Comparison of ENCODE assay signal across 8 mouse cellular contexts in the genomic region with DNA sequence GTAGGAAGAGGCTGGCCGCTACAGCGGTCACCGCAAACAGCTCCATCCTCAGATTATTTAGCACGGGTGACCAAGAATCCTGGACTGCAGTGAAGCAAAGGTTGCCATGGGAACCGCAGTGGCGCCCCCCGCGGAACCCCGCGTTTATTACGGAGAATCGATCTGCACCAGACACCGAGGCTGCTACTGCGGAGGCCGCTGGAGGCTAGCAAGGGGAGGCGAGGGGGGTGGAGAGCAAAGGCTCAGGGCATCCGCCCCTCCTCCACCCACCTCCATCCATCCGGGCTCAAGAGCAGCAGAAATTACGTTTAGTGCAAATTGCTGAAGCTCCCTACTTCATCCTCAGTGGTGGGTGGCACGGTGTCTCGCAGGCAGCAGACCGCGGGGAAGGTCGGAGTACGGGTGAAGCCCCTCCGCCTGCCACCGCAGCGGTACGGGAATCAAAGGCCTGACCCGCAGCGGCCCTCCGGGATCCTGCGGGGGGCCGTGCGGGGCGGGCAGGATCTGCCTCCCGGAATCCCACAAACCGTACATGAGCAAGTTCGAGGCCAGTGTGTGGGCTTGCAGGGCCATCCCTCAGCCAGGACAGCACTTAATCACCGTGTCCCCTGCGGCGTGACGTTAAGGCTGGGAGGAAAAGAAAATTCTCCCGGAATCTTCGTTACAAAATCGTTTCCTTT.
A peak's percentile ranks its signal among the peaks of the same experiment; 100 is the strongest.
DNase-seq lines count a peak whose midpoint lies in the region; ATAC-seq and TF ChIP-seq lines count a peak whose summit lies in the region.

No protein-coding gene starts in this region.

- peak overlapping the region; percentile 19 for H3K4me3 ChIP-seq in lung, adult 2 months (replicated peaks; ENCODE audit: extremely low read depth, low read depth, low read length)
- peak overlapping the region; percentile 53 for H3K4me3 ChIP-seq in kidney, embryonic 16.5 days (ENCODE audit: low read length)
- H3K4me3 ChIP-seq in limb, embryonic 14.5 days (replicated peaks; ENCODE audit: low read length), result peak overlapping the region; percentile 39
- H3K4me3 ChIP-seq in midbrain, embryonic 16.5 days (ENCODE audit: low read depth, low read length), result peak overlapping the region; percentile 45

- no peak for TF ChIP-seq CTCF in lung, adult 2 months (IDR thresholded peaks at IDR 0.05; ENCODE audit: insufficient read depth, low read length)

- DNase-seq in lung, adult 2 months, result peak; percentile 22
- no peak for DNase-seq in lung, postnatal 25 days (ENCODE audit: low spot score)
- DNase-seq in cerebellum, postnatal 25 days, result peak; percentile 72 to 75
- peak; percentile 77 to 85 for DNase-seq in frontal cortex, postnatal 36 days (ENCODE audit: low spot score in 2 of 2)
- peak; percentile 47 for DNase-seq in limb, embryonic 14.5 days (ENCODE audit: low spot score)
- peak; percentile 60 for DNase-seq in telencephalon, adult 2 months (ENCODE audit: low read depth, low spot score)

- no peaks in the 10 kb centered on the region for H3K9me3 ChIP-seq in kidney, embryonic 16.5 days (ENCODE audit: low read length)
- no peaks in the 10 kb centered on the region for H3K9me3 ChIP-seq in limb, embryonic 14.5 days (ENCODE audit: control insufficient read depth, low read length)
- no peaks in the 10 kb centered on the region for H3K9me3 ChIP-seq in midbrain, embryonic 16.5 days (replicated peaks; ENCODE audit: control insufficient read depth, low read length, poor library complexity, severe bottlenecking)

- peak; percentile 62 for ATAC-seq in kidney, embryonic 16.5 days (ENCODE audit: low FRiP score, low TSS enrichment)
- ATAC-seq in limb, embryonic 14.5 days (ENCODE audit: low FRiP score, low read depth), result peak; percentile 62; the same call in 1 of the 2 replicates
- ATAC-seq in midbrain, embryonic 16.5 days, result peak; percentile 86

- WGBS in lung, adult 2 months, result 2% methylated on average over 46 of the region's 46 CpGs
- WGBS in kidney, embryonic 16.5 days, result under 1% methylated on average over 41 of the region's 46 CpGs
- WGBS in limb, embryonic 14.5 days, result 1% methylated on average over 45 of the region's 46 CpGs
- under 1% methylated on average over 46 of the region's 46 CpGs for WGBS in midbrain, embryonic 16.5 days

- H3K9ac ChIP-seq in kidney, embryonic 16.5 days (replicated peaks; ENCODE audit: low read length), result peak overlapping the region; percentile 47
- peak overlapping the region; percentile 26; the same call in 1 of the 2 replicates for H3K9ac ChIP-seq in limb, embryonic 14.5 days (ENCODE audit: low read depth, low read length, severe bottlenecking)
- peak overlapping the region; percentile 64 for H3K9ac ChIP-seq in midbrain, embryonic 16.5 days (ENCODE audit: low read depth, low read length)

- no peak for TF ChIP-seq POLR2A in lung, adult 2 months (IDR thresholded peaks at IDR 0.05; ENCODE audit: borderline replicate concordance, extremely low read depth, low read depth, low read length)
- TF ChIP-seq POLR2A in limb, embryonic 14.5 days (IDR thresholded peaks at IDR 0.05; ENCODE audit: borderline replicate concordance, extremely low read depth, insufficient read depth, insufficient read length), result no peak

- H3K27me3 ChIP-seq in kidney, embryonic 16.5 days (ENCODE audit: insufficient read depth, low read length), result peaks cover 61% of the 10 kb centered on the region
- peaks cover 55% of the 10 kb centered on the region for H3K27me3 ChIP-seq in limb, embryonic 14.5 days (ENCODE audit: control insufficient read depth, insufficient read depth, low read length)
- no peaks in the 10 kb centered on the region for H3K27me3 ChIP-seq in midbrain, embryonic 16.5 days (ENCODE audit: control insufficient read depth, insufficient read depth, low read depth, low read length)

- H3K4me1 ChIP-seq in lung, adult 2 months (ENCODE audit: control insufficient read depth, insufficient read depth, low read length), result peaks cover 5% of the 10 kb centered on the region; the same call in 1 of the 2 replicates
- peaks cover 22% of the 10 kb centered on the region for H3K4me1 ChIP-seq in kidney, embryonic 16.5 days (ENCODE audit: insufficient read depth, low read length)
- peaks cover 19% of the 10 kb centered on the region for H3K4me1 ChIP-seq in limb, embryonic 14.5 days (ENCODE audit: control insufficient read depth, insufficient read depth, low read length)
- peaks cover 24% of the 10 kb centered on the region for H3K4me1 ChIP-seq in midbrain, embryonic 16.5 days (ENCODE audit: control insufficient read depth, insufficient read depth, low read length)

- no peaks in the 10 kb centered on the region for H3K36me3 ChIP-seq in kidney, embryonic 16.5 days (ENCODE audit: insufficient read depth, low read length)
- H3K36me3 ChIP-seq in limb, embryonic 14.5 days (ENCODE audit: control insufficient read depth, insufficient read depth, low read length), result no peaks in the 10 kb centered on the region
- H3K36me3 ChIP-seq in midbrain, embryonic 16.5 days (ENCODE audit: control insufficient read depth, insufficient read depth, low read length), result no peaks in the 10 kb centered on the region

- peak overlapping the region; percentile 84 for H3K4me2 ChIP-seq in kidney, embryonic 16.5 days (replicated peaks; ENCODE audit: low read depth, low read length)
- peak overlapping the region; percentile 74 for H3K4me2 ChIP-seq in limb, embryonic 14.5 days (replicated peaks; ENCODE audit: low read depth, low read length, severe bottlenecking)
- peak overlapping the region; percentile 67 for H3K4me2 ChIP-seq in midbrain, embryonic 16.5 days (ENCODE audit: low read length)

- H3K27ac ChIP-seq in kidney, embryonic 16.5 days (ENCODE audit: low read length), result no peak overlapping the region
- no peak overlapping the region for H3K27ac ChIP-seq in limb, embryonic 14.5 days (replicated peaks; ENCODE audit: low read depth, low read length)
- peak overlapping the region; percentile 71 for H3K27ac ChIP-seq in midbrain, embryonic 16.5 days (ENCODE audit: low read length)
